Mouse (Mus musculus) heart, embryonic 11.5 days (tissue): ENCODE data around the gene Gdf15. TPM values are rescaled to one million over a fixed set of nuclear protein-coding genes. Genes with fewer than 3 reads are reported as not detected.
"Not testable (repeated sequence)": the region's sequence is repeated elsewhere in the genome, so short reads cannot be mapped to it uniquely, and the experiment has no call there.

Source experiments
- ATAC-seq: fragments of 200-750 bp; cut with Nextera tagmentation; replicated peaks from 2 replicates; pipeline ENCODE4 v1.8.0; 2017; ENCODE audit warnings: moderate library complexity; ENCODE audit not compliant: insufficient number of reproducible peaks, low FRiP score, low TSS enrichment
- H3K27ac ChIP-seq: fragments of 300-500 bp; sonication (generic); 2 replicates; pipeline ENCODE4 v1.5.1; 2014; ENCODE audit warnings: mild to moderate bottlenecking, low read depth, low read length
- H3K27me3 ChIP-seq: fragments of 300-500 bp; sonication (generic); 2 replicates; pipeline ENCODE4 v1.6.1; 2014; ENCODE audit warnings: mild to moderate bottlenecking, low read length, mixed read lengths; ENCODE audit not compliant: control insufficient read depth, insufficient read depth
- H3K36me3 ChIP-seq: fragments of 300-500 bp; sonication (generic); 2 replicates; pipeline ENCODE4 v1.6.1; 2014; ENCODE audit warnings: mild to moderate bottlenecking, low read length, moderate library complexity, mixed read lengths; ENCODE audit not compliant: control insufficient read depth, insufficient read depth
- H3K4me1 ChIP-seq: fragments of 300-500 bp; sonication (generic); 2 replicates; pipeline ENCODE4 v1.6.1; 2014; ENCODE audit warnings: low read length; ENCODE audit not compliant: control insufficient read depth, insufficient read depth
- H3K4me2 ChIP-seq: fragments of 300-500 bp; sonication (generic); 2 replicates; pipeline ENCODE4 v1.6.1; 2014; ENCODE audit warnings: mild to moderate bottlenecking, moderate library complexity
- H3K4me3 ChIP-seq: fragments of 300-500 bp; sonication (generic); 2 replicates; pipeline ENCODE4 v1.5.1; 2014; ENCODE audit warnings: low read depth, low read length
- H3K9ac ChIP-seq: fragments of 300-500 bp; sonication (generic); 2 replicates; pipeline ENCODE4 v1.6.1; 2014; ENCODE audit warnings: mild to moderate bottlenecking, low read depth, low read length, moderate library complexity
- H3K9me3 ChIP-seq: fragments of 300-500 bp; sonication (generic); replicated peaks from 2 replicates; pipeline ENCODE4 v1.6.1; 2016; ENCODE audit warnings: low read length; ENCODE audit not compliant: control insufficient read depth
- WGBS: fragments of 180-500 bp; shearing (Covaris S2); extraction: QIAGEN DNeasy Blood & Tissue Kit; methylation state at CpG from one replicate; pipeline ENCODE4 v1.1.7; 2014; ENCODE audit not compliant: insufficient replicate concordance; 5-methylcytosine and 5-hydroxymethylcytosine counted together
- polyA plus RNA-seq: library from polyadenylated mRNA; unstranded; fragments of >200 nt; fragmentation: Nextera tagmentation; extraction: Ambion mirVana; gene quantifications from 2 replicates; pipeline ENCODE4 v1.2.1, GENCODE M21; 2014

The Gdf15 gene
- polyA plus RNA-seq, 1 experiment from 2014 or later: 0.26 TPM

DNA sequence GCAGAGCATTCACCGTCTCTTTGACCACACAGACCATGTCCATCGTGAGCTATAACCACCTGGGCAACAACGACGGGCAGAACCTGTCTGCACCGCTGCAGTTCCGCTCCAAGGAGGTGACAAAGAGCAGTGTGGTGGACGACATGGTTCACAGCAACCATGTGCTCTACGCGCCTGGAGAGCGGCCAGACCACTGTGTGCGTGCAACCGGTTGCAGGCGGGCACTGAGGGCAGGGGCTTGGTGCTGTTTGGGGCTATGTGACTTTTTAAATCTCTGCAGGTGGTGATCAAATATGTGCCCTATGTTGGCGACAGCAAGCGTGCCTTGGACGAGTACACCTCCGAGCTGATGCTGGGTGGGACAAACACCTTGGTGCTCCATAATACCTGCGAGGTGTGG is 36.0 kb downstream of the Gdf15 start:
- Histone ChIP-seq H3K9me3 (no peaks in the 10 kb centered on the region), H3K9ac (no peak overlapping the region), H3K27me3 (no peaks in the 10 kb centered on the region), H3K27ac (no peak overlapping the region), H3K4me3 (no peak overlapping the region), H3K4me2 (no peak overlapping the region), H3K36me3 (peaks cover 14% of the 10 kb centered on the region), H3K4me1 (peaks cover 58% of the 10 kb centered on the region)
- no peak for ATAC-seq
- 89% methylated on average over 18 of the region's 18 CpGs for WGBS

DNA sequence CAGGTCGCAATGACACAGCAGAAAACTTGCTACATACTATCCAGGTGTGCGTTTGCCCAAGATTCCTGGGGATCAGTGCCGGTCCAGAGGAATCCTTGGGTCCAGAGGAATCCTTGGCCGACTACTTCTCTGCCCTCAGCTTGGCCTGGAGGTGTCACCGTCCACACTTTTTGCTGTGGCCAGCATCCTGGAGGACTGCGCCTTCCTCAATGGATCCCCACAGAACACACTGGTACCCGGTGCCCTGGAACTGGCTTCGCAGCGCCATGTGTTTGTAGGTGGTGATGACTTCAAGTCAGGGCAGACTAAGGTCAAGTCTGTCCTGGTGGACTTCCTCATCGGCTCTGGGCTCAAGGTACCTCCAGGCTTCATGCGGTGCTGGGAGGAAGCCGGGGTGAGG is 36.4 kb downstream of the Gdf15 start:
- WGBS: 92% methylated on average over 12 of the region's 12 CpGs
- Histone ChIP-seq H3K4me3 (no peak overlapping the region; the same call in 1 of the 2 replicates), H3K4me1 (peaks cover 54% of the 10 kb centered on the region)

DNA sequence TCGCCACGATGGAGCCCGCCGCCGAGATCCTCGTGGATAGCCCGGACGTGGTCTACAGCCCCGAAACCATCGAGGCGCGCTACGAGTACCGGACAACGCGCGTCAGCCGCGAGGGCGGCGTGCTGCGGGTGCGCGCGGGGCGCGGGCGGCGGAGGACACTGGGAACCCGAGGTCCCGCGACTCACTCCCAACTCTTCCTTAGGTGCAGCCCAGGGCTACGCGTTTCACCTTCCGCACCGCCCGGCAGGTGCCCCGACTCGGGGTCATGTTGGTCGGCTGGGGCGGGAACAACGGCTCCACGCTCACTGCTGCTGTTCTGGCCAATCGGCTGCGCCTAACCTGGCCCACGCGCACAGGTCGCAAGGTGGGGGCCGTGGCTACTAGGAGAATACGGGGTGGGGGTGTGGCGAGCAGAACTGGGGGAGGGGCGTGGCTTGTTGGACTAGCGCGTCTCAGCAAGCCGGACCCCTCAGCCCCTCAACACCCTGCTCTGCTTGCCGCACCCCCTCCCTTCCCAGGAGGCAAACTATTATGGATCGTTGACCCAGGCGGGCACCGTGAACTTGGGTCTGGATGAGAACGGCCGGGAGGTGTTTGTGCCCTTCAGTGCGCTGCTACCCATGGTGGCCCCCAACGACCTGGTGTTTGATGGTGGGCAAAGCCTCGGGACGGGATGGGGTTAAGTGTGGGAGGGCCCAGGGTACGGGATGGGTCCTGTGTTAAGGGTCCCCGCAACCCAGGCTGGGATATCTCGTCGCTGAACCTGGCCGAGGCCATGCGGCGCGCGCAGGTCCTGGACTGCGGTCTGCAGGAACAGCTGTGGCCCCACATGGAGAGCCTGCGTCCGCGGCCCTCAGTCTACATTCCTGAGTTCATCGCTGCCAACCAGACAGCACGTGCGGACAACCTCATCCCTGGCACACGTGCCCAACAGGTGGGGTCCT is 37.4 kb downstream of the Gdf15 start:
- H3K36me3 ChIP-seq: peaks cover 14% of the 10 kb centered on the region
- H3K9ac ChIP-seq: peak overlapping the region; percentile 76
- ATAC-seq: 0 out of 2 replicates have a peak, but pooled peaks have one; percentile 0
- WGBS: 7% methylated on average over 82 of the region's 82 CpGs
- no peaks in the 10 kb centered on the region for H3K27me3 ChIP-seq
- H3K4me2 ChIP-seq: peak overlapping the region; percentile 91
- no peaks in the 10 kb centered on the region for H3K9me3 ChIP-seq
- H3K27ac ChIP-seq: peak overlapping the region; percentile 88
- H3K4me1 ChIP-seq: peaks cover 45% of the 10 kb centered on the region
- H3K4me3 ChIP-seq: peak overlapping the region; percentile 65

More for the DNA sequence above, 36.4 kb downstream of the Gdf15 start:
- no peak for ATAC-seq
- peaks cover 14% of the 10 kb centered on the region for H3K36me3 ChIP-seq
- H3K4me2 ChIP-seq: peak overlapping the region; percentile 91
- H3K9ac ChIP-seq: no peak overlapping the region
- no peaks in the 10 kb centered on the region for H3K27me3 ChIP-seq
- H3K9me3 ChIP-seq: no peaks in the 10 kb centered on the region
- no peak overlapping the region for H3K27ac ChIP-seq

DNA sequence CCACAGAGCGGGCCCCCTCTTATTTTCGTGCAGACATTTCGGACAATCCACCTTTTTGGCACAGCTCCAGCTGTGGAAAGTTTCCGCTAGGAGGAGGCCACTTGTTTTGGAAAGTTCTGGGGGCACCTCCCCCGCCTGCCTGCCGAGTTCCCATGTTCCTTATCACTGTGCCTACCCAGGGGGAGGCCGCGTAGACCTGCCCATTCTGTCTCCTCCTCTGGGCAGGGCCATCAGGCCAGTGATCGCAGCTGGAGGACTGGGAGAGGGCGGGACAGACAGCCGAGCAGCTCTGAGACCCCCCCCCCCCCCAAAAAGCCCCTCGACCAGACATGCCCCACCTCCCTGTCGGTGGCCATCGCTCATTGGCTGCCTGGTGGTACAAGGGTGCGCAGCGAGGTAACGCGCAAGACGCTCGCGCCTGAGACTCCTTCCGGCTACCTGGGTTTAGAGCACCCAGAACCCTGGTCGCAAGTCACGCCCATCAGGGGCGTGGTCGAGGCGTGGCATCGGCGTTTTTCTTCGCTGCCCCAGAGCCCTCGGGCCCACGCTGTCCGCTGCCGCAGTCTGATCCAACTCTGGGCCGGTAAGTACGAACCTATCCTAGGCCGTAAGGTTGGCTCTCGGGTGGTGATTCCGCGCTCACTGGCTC is 38.2 kb downstream of the Gdf15 start, which contains the start of gene Isyna1:
Gene Isyna1, plus strand, starts transcription at position 413 of the 649 bp plus-strand sequence.
- peak; percentile 89 for ATAC-seq
- peak within 1 kb of the TSS; percentile 91 for H3K4me2 ChIP-seq
- H3K9me3 ChIP-seq: no peaks in the 10 kb centered on the region
- H3K36me3 ChIP-seq: peaks cover 18% of the 10 kb centered on the region
- peak within 1 kb of the TSS; percentile 76 for H3K9ac ChIP-seq
- WGBS: 0% methylated on average over 39 of the region's 40 CpGs
- H3K27me3 ChIP-seq: no peaks in the 10 kb centered on the region
- peak within 1 kb of the TSS; percentile 65 for H3K4me3 ChIP-seq
- H3K27ac ChIP-seq: peak within 1 kb of the TSS; percentile 88
- H3K4me1 ChIP-seq: peaks cover 45% of the 10 kb centered on the region

DNA sequence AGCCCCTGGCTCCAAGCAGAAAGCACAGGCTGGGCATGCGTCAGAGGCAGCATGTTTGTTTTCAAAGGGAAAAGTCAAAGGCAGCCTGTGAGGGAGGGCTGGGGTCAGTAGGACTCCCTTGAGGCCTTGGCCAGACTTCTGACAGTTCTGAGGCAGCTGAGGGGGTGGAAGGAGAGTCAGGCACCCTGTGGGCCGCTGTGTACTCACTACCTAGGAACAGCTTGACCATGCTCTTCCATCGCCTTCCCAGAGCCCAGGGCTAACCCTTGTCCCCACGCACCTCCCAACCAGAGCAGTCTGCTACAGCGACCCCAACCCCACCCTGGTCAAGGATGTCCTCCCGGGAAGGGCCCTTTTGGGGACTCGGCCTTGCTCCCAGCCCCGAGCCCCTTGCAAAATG is 39.1 kb downstream of the Gdf15 start:
- Histone ChIP-seq H3K4me2 (peak overlapping the region; percentile 91), H3K4me3 (peak overlapping the region; percentile 65), H3K27ac (peak overlapping the region; percentile 88), H3K36me3 (peaks cover 18% of the 10 kb centered on the region), H3K9ac (peak overlapping the region; percentile 56), H3K4me1 (peaks cover 39% of the 10 kb centered on the region), H3K27me3 (no peaks in the 10 kb centered on the region), H3K9me3 (no peaks in the 10 kb centered on the region)
- WGBS: 44% methylated on average over 8 of the region's 8 CpGs
- no peak for ATAC-seq

DNA sequence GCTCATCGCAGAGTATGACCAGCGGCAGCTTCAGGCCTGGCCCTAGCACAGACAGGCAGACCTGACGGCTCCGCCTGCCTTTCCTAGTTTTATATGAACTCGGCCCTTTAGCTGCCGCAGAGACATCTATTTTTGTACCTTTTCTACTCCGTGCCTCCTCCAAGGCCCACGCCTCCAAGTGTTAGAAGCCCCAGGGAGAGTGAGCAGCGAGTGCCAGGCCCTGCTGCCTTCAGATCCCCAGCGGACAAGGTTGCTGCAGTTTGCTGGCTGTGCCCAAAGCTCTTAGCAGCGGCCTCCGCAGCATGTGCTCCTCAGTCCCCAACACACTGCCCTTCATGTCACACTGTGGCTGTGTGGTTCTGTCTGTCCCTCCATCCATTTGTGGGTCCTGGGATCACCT is 40.7 kb downstream of the Gdf15 start:
- peaks cover 20% of the 10 kb centered on the region for H3K36me3 ChIP-seq
- WGBS: 76% methylated on average over 12 of the region's 12 CpGs

DNA sequence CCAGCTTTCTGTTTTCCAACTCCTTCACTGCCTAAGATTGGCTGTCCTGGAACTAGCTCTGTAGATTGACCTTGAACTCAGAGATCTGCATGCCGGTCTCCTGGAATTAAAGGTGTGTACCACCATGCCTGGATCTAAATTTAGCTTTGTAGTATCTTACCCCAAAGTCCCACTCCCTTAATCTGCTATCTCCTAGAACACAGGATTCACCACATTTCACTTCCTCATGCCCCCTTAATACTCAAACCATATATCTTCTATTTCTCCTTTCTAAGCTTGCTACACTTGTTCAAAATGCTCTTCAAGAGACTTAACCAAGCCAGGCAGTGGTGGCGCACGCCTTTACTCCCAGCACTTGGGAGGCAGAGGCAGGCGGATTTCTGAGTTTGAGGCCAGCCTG is 44.3 kb downstream of the Gdf15 start:
- not testable (repeated sequence) for H3K9me3 ChIP-seq, H3K27me3 ChIP-seq, H3K4me2 ChIP-seq, H3K27ac ChIP-seq, ATAC-seq, H3K9ac ChIP-seq, H3K4me1 ChIP-seq, H3K4me3 ChIP-seq
- peaks cover 35% of the 10 kb centered on the region for H3K36me3 ChIP-seq
- 85% methylated on average over 4 of the region's 4 CpGs for WGBS

More for the DNA sequence above, 40.7 kb downstream of the Gdf15 start:
- Histone ChIP-seq H3K9me3 (no peaks in the 10 kb centered on the region), H3K4me3 (no peak overlapping the region), H3K27me3 (no peaks in the 10 kb centered on the region), H3K4me1 (peaks cover 29% of the 10 kb centered on the region), H3K4me2 (no peak overlapping the region), H3K9ac (0 out of 2 replicates have a peak overlapping the region, but pooled peaks have one; percentile 39), H3K27ac (no peak overlapping the region)
- ATAC-seq: no peak

DNA sequence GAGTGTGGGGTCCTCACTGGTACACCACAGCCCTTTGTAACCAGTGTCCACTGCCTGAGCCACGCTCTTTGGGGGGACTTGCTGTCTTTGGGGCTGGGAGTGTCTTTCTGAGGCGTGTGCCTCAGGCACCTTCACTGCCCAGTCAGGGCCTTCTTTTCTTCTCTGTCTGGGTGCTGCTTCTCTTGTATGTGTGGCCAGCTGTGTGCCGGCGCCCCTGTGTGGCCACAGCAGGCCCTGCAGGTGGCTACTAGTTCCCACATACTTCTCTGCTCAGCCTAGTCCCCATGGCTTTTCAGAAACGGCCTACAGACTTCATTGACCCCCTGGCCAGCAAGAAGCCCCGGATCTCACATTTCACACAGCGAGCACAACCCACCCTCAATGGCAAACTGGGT is 47.0 kb downstream of the Gdf15 start:
- Histone ChIP-seq H3K27me3 (no peaks in the 10 kb centered on the region), H3K4me1 (no peaks in the 10 kb centered on the region), H3K4me3 (no peak overlapping the region), H3K4me2 (no peak overlapping the region), H3K9ac (no peak overlapping the region), H3K36me3 (peaks cover 39% of the 10 kb centered on the region), H3K9me3 (no peaks in the 10 kb centered on the region), H3K27ac (no peak overlapping the region)
- ATAC-seq: no peak
- WGBS: 34% methylated on average over 7 of the region's 7 CpGs
